Mouse (Mus musculus) CD4-positive, CD25-positive, alpha-beta regulatory T cell, adult 2 months (primary cell): ENCODE measurements around the gene Snx17.

ENCODE experiments used
- DNase-seq: peaks from one replicate; pipeline ENCODE4 v3.0.0-alpha.2; 2012; ENCODE audit warnings: low read depth, low spot score

The Snx17 gene

GRCm38 (mm10) chr5:31192939-31193630 lies at the start of gene Snx17, which contains the start of gene Eif2b4:
Gene Snx17, plus strand, starts transcription at chr5:31193227.
Gene Eif2b4, minus strand, starts transcription at chr5:31193430.
- peak; percentile 99 for DNase-seq

- no peak for DNase-seq
Measured at GRCm38 (mm10) chr5:31149781-31150180, 43.2 kb upstream of the Snx17 start.

- peak; percentile 9 for DNase-seq
Measured at GRCm38 (mm10) chr5:31151746-31152145, 41.3 kb upstream of the Snx17 start.

GRCm38 (mm10) chr5:31153516-31154151 lies 39.4 kb upstream of the Snx17 start:
- DNase-seq = no peak

GRCm38 (mm10) chr5:31154152-31154553 lies 38.9 kb upstream of the Snx17 start, which contains the start of gene Mpv17:
Gene Mpv17, minus strand, starts transcription at chr5:31154251.
- peak; percentile 82 for DNase-seq

- DNase-seq = no peak
Measured at GRCm38 (mm10) chr5:31162462-31162861, 30.6 kb upstream of the Snx17 start.

- DNase-seq = no peak
Measured at GRCm38 (mm10) chr5:31164878-31165277, 28.1 kb upstream of the Snx17 start.

GRCm38 (mm10) chr5:31168630-31169029 lies 24.4 kb upstream of the Snx17 start:
- no peak for DNase-seq

GRCm38 (mm10) chr5:31179301-31179765 lies 13.7 kb upstream of the Snx17 start:
- DNase-seq = no peak

GRCm38 (mm10) chr5:31179766-31180630 lies 13.0 kb upstream of the Snx17 start, which contains the start of the genes Gm29609 and Gtf3c2:
Gene Gm29609, minus strand, starts transcription at chr5:31179911.
Gene Gtf3c2, minus strand, starts transcription at chr5:31180144.
- DNase-seq = peak; percentile 98

- DNase-seq = no peak
Measured at GRCm38 (mm10) chr5:31181183-31181770, 11.8 kb upstream of the Snx17 start.

GRCm38 (mm10) chr5:31183678-31184077 lies 9.3 kb upstream of the Snx17 start:
- DNase-seq = no peak

GRCm38 (mm10) chr5:31188223-31188840 lies 4.7 kb upstream of the Snx17 start:
- DNase-seq = peak; percentile 62

GRCm38 (mm10) chr5:31190201-31190600 lies 2.8 kb upstream of the Snx17 start:
- no peak for DNase-seq

- DNase-seq = no peak
Measured at GRCm38 (mm10) chr5:31192045-31192938, 735 bp upstream of the Snx17 start.

- peak; percentile 21 for DNase-seq
Measured at GRCm38 (mm10) chr5:31193631-31194281, 729 bp downstream of the Snx17 start.

- no peak for DNase-seq
Measured at GRCm38 (mm10) chr5:31194486-31195485, 1.8 kb downstream of the Snx17 start.

GRCm38 (mm10) chr5:31195671-31196070 lies 2.6 kb downstream of the Snx17 start:
- no peak for DNase-seq
